Mouse (Mus musculus) CH12.LX (cell line): ENCODE results near the gene Tmem178b. TPM values are rescaled to one million over a fixed set of nuclear protein-coding genes. Genes with fewer than 3 reads are reported as not detected.

Source experiments
- DNase-seq: peaks from one replicate; pipeline ENCODE4 v3.0.0-alpha.2; 2013; ENCODE audit errors: extremely low read depth
- H3K27ac ChIP-seq: 2 replicates; pipeline ENCODE4 v1.5.1; 2012; ENCODE audit warnings: low read depth, mild to moderate bottlenecking, control low read depth, moderate library complexity; ENCODE audit not compliant: insufficient read depth
- H3K27me3 ChIP-seq: replicated peaks from 2 replicates; pipeline ENCODE3; 2012; ENCODE audit warnings: inconsistent platforms
- H3K36me3 ChIP-seq, 2 experiments: replicated peaks in 1 of 2; 2 replicates each; pipeline versions ENCODE3 to v1.6.1; 2012; ENCODE audit warnings: inconsistent platforms in 1 of 2, low read length in 1 of 2, mild to moderate bottlenecking in 1 of 2, mixed read lengths in 1 of 2, moderate library complexity in 1 of 2; ENCODE audit not compliant: control insufficient read depth in 1 of 2, insufficient read depth in 1 of 2
- H3K4me1 ChIP-seq, 2 experiments: 2 replicates each; pipeline ENCODE4 v1.6.1; 2012; ENCODE audit warnings: inconsistent platforms in 1 of 2, moderate library complexity in 1 of 2; ENCODE audit not compliant: insufficient read depth in 2 of 2, control insufficient read depth in 1 of 2
- H3K4me2 ChIP-seq: 2 replicates; pipeline ENCODE4 v1.6.1; 2012; ENCODE audit warnings: low read depth, mild to moderate bottlenecking, control low read depth; ENCODE audit not compliant: poor library complexity, insufficient read depth, severe bottlenecking
- H3K4me3 ChIP-seq, 3 experiments: fragments of 150-350 bp in 1 of 3; sonication (generic) in 1 of 3; replicated peaks in 1 of 3; 2 replicates each; pipeline versions ENCODE3 to v1.5.1; 2011 to 2012; ENCODE audit warnings: low read depth in 2 of 3, low read length in 2 of 3, mild to moderate bottlenecking in 2 of 3, moderate library complexity in 2 of 3, control low read depth in 1 of 3, improper control_type of control experiment in 1 of 3, inconsistent platforms in 1 of 3, mixed read lengths in 1 of 3; ENCODE audit not compliant: poor library complexity in 1 of 3
- H3K79me2 ChIP-seq: replicated peaks from 2 replicates; pipeline ENCODE4 v1.6.1; 2012; ENCODE audit warnings: mild to moderate bottlenecking, moderate library complexity; ENCODE audit not compliant: control insufficient read depth, poor library complexity, insufficient read depth, severe bottlenecking; ENCODE audit errors: extremely low read depth
- H3K9ac ChIP-seq: 2 replicates; pipeline ENCODE4 v1.6.1; 2012; ENCODE audit warnings: low read depth, mild to moderate bottlenecking, control low read depth, moderate library complexity; ENCODE audit not compliant: insufficient read depth
- H3K9me3 ChIP-seq: replicated peaks from 2 replicates; pipeline ENCODE3; 2012; ENCODE audit warnings: low read length, inconsistent platforms, mixed read lengths
- BHLHE40 ChIP-seq: IDR thresholded peaks from 2 replicates; pipeline ENCODE4 v1.6.1; 2011; ENCODE audit warnings: mild to moderate bottlenecking, low read depth, low read length, improper control_type of control experiment
- CHD2 ChIP-seq: IDR thresholded peaks from 2 replicates; pipeline ENCODE4 v1.6.1; 2011; ENCODE audit warnings: low read length, improper control_type of control experiment
- ETS1 ChIP-seq: conservative IDR thresholded peaks from 2 replicates; pipeline ENCODE4 v1.6.1; 2012; ENCODE audit warnings: low read depth, mild to moderate bottlenecking, inconsistent platforms, low read length, improper control_type of control experiment, moderate library complexity
- GABPA ChIP-seq: IDR thresholded peaks from 2 replicates; pipeline ENCODE4 v1.6.1; 2012; ENCODE audit warnings: low read depth, low read length, improper control_type of control experiment, inconsistent platforms; ENCODE audit not compliant: insufficient replicate concordance
- IRF4 ChIP-seq: IDR thresholded peaks from 2 replicates; pipeline ENCODE4 v1.6.1; 2014; ENCODE audit warnings: low read depth, mild to moderate bottlenecking, inconsistent platforms, low read length, improper control_type of control experiment
- KAT2A ChIP-seq: IDR thresholded peaks from 2 replicates; pipeline ENCODE4 v1.6.1; 2012; ENCODE audit warnings: low read length, improper control_type of control experiment, inconsistent platforms; ENCODE audit not compliant: insufficient replicate concordance
- MAFK ChIP-seq: IDR thresholded peaks from 2 replicates; pipeline ENCODE4 v1.6.1; 2011; ENCODE audit warnings: low read length, improper control_type of control experiment; ENCODE audit not compliant: insufficient replicate concordance
- MAX ChIP-seq: IDR thresholded peaks from 2 replicates; pipeline ENCODE4 v1.6.1; 2011; ENCODE audit warnings: low read length, improper control_type of control experiment
- MXI1 ChIP-seq: IDR thresholded peaks from 2 replicates; pipeline ENCODE4 v1.6.1; 2011; ENCODE audit warnings: mild to moderate bottlenecking, low read depth, low read length, improper control_type of control experiment
- NELFE ChIP-seq: IDR thresholded peaks from 2 replicates; pipeline ENCODE4 v1.6.1; 2011; ENCODE audit warnings: low read depth, low read length, improper control_type of control experiment
- PAX5 ChIP-seq: IDR thresholded peaks from 2 replicates; pipeline ENCODE4 v1.6.1; 2012; ENCODE audit warnings: low read length, inconsistent platforms, mixed read lengths
- POLR2AphosphoS2 ChIP-seq: IDR thresholded peaks from 2 replicates; pipeline ENCODE4 v1.6.1; 2011; ENCODE audit warnings: low read depth, low read length, improper control_type of control experiment
- RCOR1 ChIP-seq: conservative IDR thresholded peaks from 2 replicates; pipeline ENCODE4 v1.6.1; 2012; ENCODE audit warnings: low read depth, mild to moderate bottlenecking, inconsistent platforms, low read length, improper control_type of control experiment
- SMC3 ChIP-seq: IDR thresholded peaks from 2 replicates; pipeline ENCODE4 v1.6.1; 2011; ENCODE audit warnings: low read depth, low read length, improper control_type of control experiment
- TBP ChIP-seq: conservative IDR thresholded peaks from 2 replicates; pipeline ENCODE4 v1.6.1; 2011; ENCODE audit warnings: low read depth, low read length, improper control_type of control experiment
- TCF12 ChIP-seq: IDR thresholded peaks from 2 replicates; pipeline ENCODE4 v1.6.1; 2014; ENCODE audit warnings: low read depth, mild to moderate bottlenecking, inconsistent platforms, low read length, improper control_type of control experiment
- UBTF ChIP-seq: IDR thresholded peaks from 2 replicates; pipeline ENCODE4 v1.6.1; 2012; ENCODE audit warnings: low read depth, mild to moderate bottlenecking, inconsistent platforms, low read length, improper control_type of control experiment, moderate library complexity
- USF1 ChIP-seq: IDR thresholded peaks from 2 replicates; pipeline ENCODE4 v1.6.1; 2014; ENCODE audit warnings: low read depth, mild to moderate bottlenecking, inconsistent platforms, low read length, improper control_type of control experiment
- USF2 ChIP-seq: conservative IDR thresholded peaks from 2 replicates; pipeline ENCODE4 v1.6.1; 2011; ENCODE audit warnings: low read depth, low read length, improper control_type of control experiment
- ZKSCAN1 ChIP-seq: IDR thresholded peaks from 2 replicates; pipeline ENCODE4 v1.6.1; 2012; ENCODE audit warnings: low read depth, inconsistent platforms, low read length, improper control_type of control experiment, borderline replicate concordance
- ZMIZ1 ChIP-seq: IDR thresholded peaks from 2 replicates; pipeline ENCODE4 v1.6.1; 2012; ENCODE audit warnings: low read depth, mild to moderate bottlenecking, inconsistent platforms, low read length, improper control_type of control experiment
- dilution Hi-C: fragments of 300-500 bp; cut with MboI; formaldehyde crosslinking; loops from 2 replicates; pipeline ENCODE4 v1.14.3; 2020; ENCODE audit warnings: low sequenced_read_pairs; ENCODE audit not compliant: extremely low pct_unique_long_range_greater_than_20kb, extremely low pct_ligation_motif_present
- in situ Hi-C: fragments of 300-500 bp; cut with MboI; formaldehyde crosslinking; loops from 3 replicates; pipeline ENCODE4 v1.14.3; 2019; ENCODE audit warnings: low sequenced_read_pairs, low pct_ligation_motif_present, low pct_unique_long_range_greater_than_20kb, mixed read lengths
- polyA plus RNA-seq: library from polyadenylated mRNA; unstranded; fragments of >175 nt; gene quantifications from 2 replicates; pipeline ENCODE4 v1.2.1, GENCODE M21; 2012; ENCODE audit warnings: low read depth; ENCODE audit not compliant: insufficient read length
- total RNA-seq, 2 experiments: library from RNA; depleted of rRNA; stranded (reverse); fragments of 300-350 nt in 1 of 2; fragments of >200 nt in 1 of 2; gene quantifications; 2 replicates each; pipeline ENCODE4 v1.2.3; 2012 to 2014

The Tmem178b gene
- total and polyA plus RNA-seq, 3 experiments: not detected

- no peak overlapping the region for H3K4me2 ChIP-seq
- no peaks in the 10 kb centered on the region for H3K36me3 ChIP-seq
- DNase-seq: no peak
- H3K9me3 ChIP-seq: no peaks in the 10 kb centered on the region
- H3K27me3 ChIP-seq: peaks cover 3% of the 10 kb centered on the region
- no peaks in the 10 kb centered on the region for H3K79me2 ChIP-seq
- TF ChIP-seq SMC3: no peak
- TF ChIP-seq KAT2A: no peak
- TF ChIP-seq USF2: no peak
- no peak for TF ChIP-seq TCF12
- TF ChIP-seq MAFK: no peak
- no peak for TF ChIP-seq USF1
- TF ChIP-seq PAX5: no peak
- no peak for TF ChIP-seq POLR2AphosphoS2
- TF ChIP-seq GABPA: no peak
- no peak for TF ChIP-seq ETS1
- TF ChIP-seq ZMIZ1: no peak
- no peak for TF ChIP-seq MAX
- TF ChIP-seq MXI1: no peak
- TF ChIP-seq TBP: no peak
- H3K9ac ChIP-seq: no peak overlapping the region
- H3K4me3 ChIP-seq: no peak overlapping the region
- H3K4me1 ChIP-seq: no peaks in the 10 kb centered on the region
- no peak overlapping the region for H3K27ac ChIP-seq
- dilution Hi-C loops: no loop called here
- in situ Hi-C loops: no loop called here
Observed at GRCm38 (mm10) chr6:40180551-40180950, 307.5 kb downstream of the Tmem178b start.

DNA sequence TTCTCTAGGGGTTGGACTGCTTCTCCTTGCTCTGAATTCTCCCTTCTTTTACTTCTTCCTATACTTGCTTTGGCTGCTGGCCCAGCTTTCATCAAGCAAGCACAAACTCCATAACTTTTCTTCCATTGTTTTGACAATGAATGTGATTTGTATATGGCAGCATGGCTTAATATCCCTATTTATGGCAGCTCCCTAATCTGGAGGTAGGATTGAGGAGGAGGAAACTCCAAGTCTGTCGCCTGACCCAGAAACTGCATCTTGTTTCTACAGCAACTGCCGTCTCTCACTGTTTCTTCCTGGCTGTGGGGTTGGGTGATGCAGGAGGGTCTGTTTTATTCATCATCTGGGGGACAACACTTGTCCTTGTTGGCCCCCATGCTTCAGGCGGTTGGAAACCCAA lies 327.6 kb downstream of the Tmem178b start:
- Histone ChIP-seq H3K9ac (no peak overlapping the region), H3K36me3 (no peaks in the 10 kb centered on the region), H3K4me2 (no peak overlapping the region), H3K79me2 (no peaks in the 10 kb centered on the region), H3K4me1 (no peaks in the 10 kb centered on the region), H3K4me3 (no peak overlapping the region)
- DNase-seq: no peak
- dilution Hi-C loops: no loop called here
- TF ChIP-seq BHLHE40 (no peak), MAFK (no peak)
- TF ChIP-seq, all 38 proteins: peak for 0
- Histone ChIP-seq H3K9me3 (no peaks in the 10 kb centered on the region), H3K27me3 (peaks cover 17% of the 10 kb centered on the region), H3K27ac (no peak overlapping the region)
- in situ Hi-C loops: no loop called here

- peaks cover 27% of the 10 kb centered on the region for H3K27me3 ChIP-seq
- no peak overlapping the region for H3K4me3 ChIP-seq
- no peaks in the 10 kb centered on the region for H3K4me1 ChIP-seq
- no peak overlapping the region for H3K27ac ChIP-seq
- no peaks in the 10 kb centered on the region for H3K36me3 ChIP-seq
- H3K9me3 ChIP-seq: no peaks in the 10 kb centered on the region
- no peak overlapping the region for H3K4me2 ChIP-seq
- no peak overlapping the region for H3K9ac ChIP-seq
- in situ Hi-C loops (no loop called here), dilution Hi-C loops (no loop called here)
- TF ChIP-seq SMC3 (no peak), KAT2A (no peak), CHD2 (no peak), RCOR1 (no peak), POLR2AphosphoS2 (no peak), UBTF (no peak), MXI1 (no peak), NELFE (no peak), ETS1 (no peak), IRF4 (no peak), MAFK (no peak), ZKSCAN1 (no peak)
- no peak for DNase-seq
- no peaks in the 10 kb centered on the region for H3K79me2 ChIP-seq
Observed at GRCm38 (mm10) chr6:40202602-40203001, 329.5 kb downstream of the Tmem178b start.
